Mouse (Mus musculus) layer of hippocampus, adult 2 months (tissue): Measurements from ENCODE around the gene Iqcf5. TPM values are rescaled to one million over a fixed set of nuclear protein-coding genes. Genes with fewer than 3 reads are reported as not detected.
A peak's percentile ranks its signal among the peaks of the same experiment; 100 is the strongest.
"Not testable (repeated sequence)": the region's sequence is repeated elsewhere in the genome, so short reads cannot be mapped to it uniquely, and the experiment has no call there.

ENCODE experiments used
- DNase-seq, 2 experiments: peaks; one replicate each; pipeline ENCODE4 v3.0.0; 2022; ENCODE audit warnings: low spot score in 2 of 2
- H3K27ac ChIP-seq: fragments of 200-600 bp; 2 replicates; pipeline ENCODE4 v1.8.1; 2022
- H3K4me3 ChIP-seq: fragments of 200-600 bp; 2 replicates; pipeline ENCODE4 v1.8.1; 2022; ENCODE audit warnings: mild to moderate bottlenecking
- CTCF ChIP-seq: fragments of 200-600 bp; conservative IDR thresholded peaks from 2 replicates; pipeline ENCODE4 v1.8.1; 2022; ENCODE audit warnings: antibody characterized with exemption, mild to moderate bottlenecking, moderate library complexity
- total RNA-seq, 2 experiments: library from RNA; stranded (reverse); gene quantifications; 2 replicates each; pipeline ENCODE4 v1.2.3; 2021

Iqcf5 gene
- total RNA-seq, 2 experiments from 2014 or later = not detected

GRCm38 (mm10) chr9:106485076-106485475 is 29.3 kb upstream of the Iqcf5 start:
- TF ChIP-seq CTCF = no peak
- DNase-seq = no peak
- no peak overlapping the region for H3K27ac ChIP-seq
- H3K4me3 ChIP-seq = no peak overlapping the region

GRCm38 (mm10) chr9:106487602-106488001 is 26.8 kb upstream of the Iqcf5 start:
- not testable (repeated sequence) for H3K4me3 ChIP-seq, DNase-seq, H3K27ac ChIP-seq

- Histone ChIP-seq H3K4me3 (no peak within 1 kb of the TSS), H3K27ac (no peak within 1 kb of the TSS)
- no peak for DNase-seq
- no peak for TF ChIP-seq CTCF
Observed at GRCm38 (mm10) chr9:106499667-106500066, 14.7 kb upstream of the Iqcf5 start, which contains the start of gene Iqcf1. Iqcf1 (plus strand) TSS chr9:106499967.

- DNase-seq = no peak
- TF ChIP-seq CTCF = no peak
- no peak overlapping the region for H3K27ac ChIP-seq
- H3K4me3 ChIP-seq = no peak overlapping the region
Observed at GRCm38 (mm10) chr9:106501846-106502245, 12.5 kb upstream of the Iqcf5 start.

- Histone ChIP-seq H3K27ac (no peak overlapping the region), H3K4me3 (no peak overlapping the region)
- DNase-seq = no peak
- TF ChIP-seq CTCF = no peak
Observed at GRCm38 (mm10) chr9:106504246-106504645, 10.1 kb upstream of the Iqcf5 start.

- Histone ChIP-seq H3K4me3 (no peak overlapping the region), H3K27ac (no peak overlapping the region)
- no peak for TF ChIP-seq CTCF
- peak; percentile 33 to 70 for DNase-seq
Observed at GRCm38 (mm10) chr9:106509356-106509755, 5.0 kb upstream of the Iqcf5 start.

GRCm38 (mm10) chr9:106512729-106513450 is 1.5 kb upstream of the Iqcf5 start:
- DNase-seq = peak; percentile 10 to 34
- Histone ChIP-seq H3K27ac (no peak overlapping the region), H3K4me3 (no peak overlapping the region)
- TF ChIP-seq CTCF = no peak

GRCm38 (mm10) chr9:106513566-106513965 is 807 bp upstream of the Iqcf5 start:
- Histone ChIP-seq H3K27ac (no peak overlapping the region), H3K4me3 (no peak overlapping the region)
- DNase-seq = peak in 1 of 2 experiments; percentile 6
- no peak for TF ChIP-seq CTCF

GRCm38 (mm10) chr9:106519433-106519832 is 5.1 kb downstream of the Iqcf5 start:
- no peak for DNase-seq
- no peak overlapping the region for H3K4me3 ChIP-seq
- no peak for TF ChIP-seq CTCF
- no peak overlapping the region for H3K27ac ChIP-seq

GRCm38 (mm10) chr9:106519909-106520308 is 5.5 kb downstream of the Iqcf5 start:
- TF ChIP-seq CTCF = no peak
- no peak overlapping the region for H3K4me3 ChIP-seq
- no peak overlapping the region for H3K27ac ChIP-seq
- no peak for DNase-seq

GRCm38 (mm10) chr9:106531833-106532232 is 17.5 kb downstream of the Iqcf5 start:
- DNase-seq = peak; percentile 36 to 55
- peak; percentile 97 for TF ChIP-seq CTCF

GRCm38 (mm10) chr9:106534296-106534695 is 19.9 kb downstream of the Iqcf5 start:
- no peak overlapping the region for H3K27ac ChIP-seq
- H3K4me3 ChIP-seq = no peak overlapping the region
- DNase-seq = no peak
- TF ChIP-seq CTCF = no peak

More at GRCm38 (mm10) chr9:106531833-106532232, 17.5 kb downstream of the Iqcf5 start:
- Histone ChIP-seq H3K27ac (no peak overlapping the region), H3K4me3 (no peak overlapping the region)

- H3K4me3 ChIP-seq = no peak overlapping the region
- no peak overlapping the region for H3K27ac ChIP-seq
- no peak for TF ChIP-seq CTCF
- peak; percentile 7 to 23 for DNase-seq
Observed at GRCm38 (mm10) chr9:106534975-106535374, 20.6 kb downstream of the Iqcf5 start.

- no peak within 1 kb of the TSS for H3K4me3 ChIP-seq
- no peak for TF ChIP-seq CTCF
- DNase-seq = no peak
- no peak within 1 kb of the TSS for H3K27ac ChIP-seq
Observed at GRCm38 (mm10) chr9:106561531-106561930, 47.2 kb downstream of the Iqcf5 start, which contains the start of gene Iqcf3. Iqcf3 (minus strand) TSS chr9:106561631.
